Mouse (Mus musculus) liver, embryonic 14 days (tissue): ENCODE measurements around the gene Gm5592. TPM values are rescaled to one million over a fixed set of nuclear protein-coding genes. Genes with fewer than 3 reads are reported as not detected.

Experiments
- polyA plus RNA-seq: library from polyadenylated mRNA; depleted of rRNA; stranded (reverse); fragments of >200 nt; gene quantifications from 2 replicates; pipeline ENCODE4 v1.2.3, GENCODE M21; 2012; rRNA removed

The Gm5592 gene
- polyA plus RNA-seq = not detected in 2 replicates

GRCm38 (mm10) chr7:41153541-41153940 lies at the start of gene Gm5592:
Gene Gm5592, plus strand, starts transcription at chr7:41153841.

Other genes starting within 250 kb of the Gm5592 start
- not detected in 2 replicates for gene 4930433I11Rik, start 166.3 kb upstream of the Gm5592 start, polyA plus RNA-seq
- gene Gm4884, start 121.1 kb upstream of the Gm5592 start, polyA plus RNA-seq = not detected in 2 replicates
- gene AI987944, start 239.5 kb downstream of the Gm5592 start, polyA plus RNA-seq = 2.5 and 2.9 TPM in 2 replicates